Mouse (Mus musculus) adrenal gland, adult 18-20 months (tissue): ENCODE data around the gene Zfp523. TPM values are rescaled to one million over a fixed set of nuclear protein-coding genes. Genes with fewer than 3 reads are reported as not detected.

ENCODE experiments used
- DNase-seq, 2 experiments: peaks; one replicate each; pipeline ENCODE4 v3.0.0; 2021 to 2022; ENCODE audit warnings: low spot score in 2 of 2
- long read RNA-seq, 2 experiments: library from polyadenylated mRNA; stranded (forward); transcript quantifications; one replicate each; pipeline ENCODE4 v2.0.0; 2021
- total RNA-seq, 2 experiments: library from RNA; stranded (reverse); gene quantifications; 1 replicate in 1 of 2; 2 replicates in 1 of 2; pipeline ENCODE4 v1.2.3; 2021

Zfp523 gene
- total RNA-seq: 10 to 100 TPM; 36.1 to 36.5 TPM
- long read RNA-seq, experiment 1, transcript Zfp523-202 (14 exons, 2,864 nt): major isoform, 40 of 57 reads
- long read RNA-seq, experiment 1, partial matches to known transcripts: 6 of 57 reads
- long read RNA-seq, experiment 1, other reads (novel, unspliced or antisense): 11 of 57 reads
- long read RNA-seq, experiment 2, full-length matches to known transcripts: 58 of 105 reads
- long read RNA-seq, experiment 2, partial matches to known transcripts: 24 of 105 reads
- long read RNA-seq, experiment 2, other reads (novel, unspliced or antisense): 23 of 105 reads

DNA sequence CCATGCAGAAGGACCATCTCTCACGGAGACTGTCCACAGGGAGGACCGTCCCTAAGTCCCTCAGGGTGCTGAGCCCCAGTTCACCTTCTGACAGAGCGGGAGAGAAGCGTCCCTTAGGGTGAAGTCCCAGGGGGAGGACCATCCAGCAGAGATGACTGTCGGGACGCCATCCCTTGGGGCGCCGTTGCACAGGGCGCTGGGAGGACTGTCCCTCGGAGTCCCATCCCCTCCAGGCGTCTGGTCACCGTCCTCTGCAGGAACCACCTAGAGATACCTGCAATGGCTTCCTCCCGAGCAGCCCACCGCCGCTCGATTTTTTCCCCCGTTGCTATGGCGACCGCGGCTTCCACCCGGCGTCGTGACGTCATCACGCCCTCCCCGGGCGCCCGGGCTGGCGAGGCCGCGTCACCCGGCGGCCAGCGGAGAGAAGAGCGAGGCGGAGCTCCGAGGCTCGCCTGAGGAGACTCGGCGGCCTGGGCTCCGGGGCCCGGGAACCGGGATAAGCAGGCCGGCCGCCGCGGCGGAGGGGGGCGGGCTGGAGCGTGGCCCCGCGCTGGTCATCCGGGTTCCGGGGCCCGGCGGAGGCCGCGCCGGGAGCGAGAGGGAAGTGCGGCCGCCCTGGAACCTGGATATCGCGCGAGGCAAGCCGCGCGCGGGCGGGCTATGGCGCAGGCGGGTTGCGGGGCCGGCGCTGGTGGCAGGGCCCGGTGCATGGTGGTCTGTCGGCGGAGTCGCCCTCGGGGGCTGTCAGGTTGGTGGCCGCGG is at the start of gene Zfp523:
TSS of gene Zfp523 (plus strand) at position 355 of the 765 bp plus-strand sequence.
- peak; percentile 89 to 90 for DNase-seq

GRCm38 (mm10) chr17:28129796-28130195 is 47.1 kb upstream of the Zfp523 start:
- no peak for DNase-seq

DNA sequence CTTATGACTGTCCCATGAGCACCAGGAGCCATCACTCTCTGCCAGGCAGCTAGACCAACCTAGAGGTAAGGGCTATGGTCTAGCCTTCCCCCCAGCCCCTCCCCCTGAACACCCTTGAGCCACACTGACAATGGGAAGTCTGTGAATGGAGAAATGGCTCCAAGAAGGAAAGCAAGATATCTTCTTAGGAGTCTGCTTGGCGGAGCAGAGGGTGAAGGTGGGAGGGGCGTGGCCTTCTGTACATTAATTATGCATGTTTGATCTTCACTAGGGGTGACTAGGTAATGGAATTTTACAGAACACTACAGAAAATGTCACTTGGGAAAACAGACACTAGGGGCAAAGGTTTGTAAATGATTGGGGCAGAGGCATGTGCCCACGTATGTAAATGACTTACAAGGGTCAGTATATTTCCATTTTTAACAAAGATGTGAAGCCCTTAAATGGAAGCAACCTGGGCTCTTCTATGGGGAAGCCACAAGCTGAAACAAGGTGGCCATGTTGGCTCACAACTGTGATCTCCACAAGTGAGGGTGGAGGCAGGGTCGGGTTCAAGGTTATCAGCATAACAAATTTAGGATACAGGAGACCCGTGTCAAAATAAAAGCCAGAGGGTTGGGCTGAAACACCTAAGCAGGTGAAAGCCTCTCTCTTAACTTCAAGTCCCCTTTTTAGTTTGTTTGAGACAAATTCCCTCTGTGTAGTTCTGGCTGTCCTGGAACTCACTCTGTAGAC is 46.4 kb upstream of the Zfp523 start:
- DNase-seq: no peak

DNA sequence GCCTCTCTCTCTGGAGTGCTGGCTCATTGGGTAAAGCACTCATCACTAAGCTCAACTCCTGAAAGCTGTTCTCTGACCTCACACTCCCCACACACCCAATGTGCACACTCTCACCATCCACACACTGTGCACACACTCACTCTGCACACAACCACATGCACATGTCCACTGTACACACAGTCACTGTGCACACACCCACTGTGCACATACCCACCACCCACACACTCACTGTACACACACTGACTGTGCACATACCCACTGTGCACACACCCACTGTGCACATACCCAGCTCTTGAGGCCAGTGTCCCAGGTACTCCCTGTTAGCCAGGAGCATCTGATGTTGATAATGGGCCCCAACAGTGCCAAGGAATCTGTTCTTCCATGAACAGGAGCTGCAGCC is 45.8 kb upstream of the Zfp523 start:
- no peak for DNase-seq

DNA sequence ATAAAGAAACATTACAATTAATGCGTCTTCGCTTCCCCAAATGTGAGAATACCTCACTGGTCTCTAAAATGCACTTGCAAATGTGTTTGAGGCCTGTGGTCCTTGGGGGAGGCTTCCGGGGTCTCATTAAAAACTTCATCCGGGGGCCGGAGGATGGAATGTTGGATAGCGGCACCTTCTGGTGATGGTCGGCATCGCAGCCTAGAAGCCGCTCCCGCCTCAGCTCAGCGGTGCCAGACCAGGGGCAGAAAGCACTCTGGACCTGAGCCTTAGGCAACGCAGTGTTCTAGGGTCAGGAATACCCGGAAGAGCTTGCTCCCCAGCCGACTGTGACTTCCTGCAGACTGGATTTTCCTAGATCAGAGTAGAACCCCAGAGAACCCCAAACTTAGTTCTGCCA is 43.7 kb upstream of the Zfp523 start:
- peak; percentile 50 to 67 for DNase-seq

GRCm38 (mm10) chr17:28135496-28135895 is 41.4 kb upstream of the Zfp523 start:
- peak in 1 of 2 experiments; percentile 30 for DNase-seq

- DNase-seq: peak; percentile 36 to 46
Measured at GRCm38 (mm10) chr17:28136266-28136665, 40.7 kb upstream of the Zfp523 start.

DNA sequence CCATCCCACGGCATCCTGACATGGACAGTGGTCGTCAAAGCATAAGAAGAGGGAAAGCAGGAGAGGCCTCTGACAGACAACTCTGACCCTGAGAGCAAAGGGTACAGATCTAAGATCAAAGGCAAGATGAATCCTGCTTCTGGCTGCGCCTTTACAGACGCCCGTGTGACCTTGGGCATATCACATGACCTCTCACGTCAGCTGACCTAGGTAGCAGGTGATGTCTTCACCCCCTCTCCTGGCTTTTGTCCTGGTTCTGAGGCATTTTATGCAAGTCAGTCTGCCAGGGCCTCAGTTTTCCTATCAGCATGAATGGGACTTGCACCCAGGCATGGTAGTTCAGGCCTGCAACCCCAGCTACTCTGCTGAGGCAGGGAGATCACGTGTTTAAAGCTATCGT is 38.9 kb upstream of the Zfp523 start:
- DNase-seq: no peak

DNA sequence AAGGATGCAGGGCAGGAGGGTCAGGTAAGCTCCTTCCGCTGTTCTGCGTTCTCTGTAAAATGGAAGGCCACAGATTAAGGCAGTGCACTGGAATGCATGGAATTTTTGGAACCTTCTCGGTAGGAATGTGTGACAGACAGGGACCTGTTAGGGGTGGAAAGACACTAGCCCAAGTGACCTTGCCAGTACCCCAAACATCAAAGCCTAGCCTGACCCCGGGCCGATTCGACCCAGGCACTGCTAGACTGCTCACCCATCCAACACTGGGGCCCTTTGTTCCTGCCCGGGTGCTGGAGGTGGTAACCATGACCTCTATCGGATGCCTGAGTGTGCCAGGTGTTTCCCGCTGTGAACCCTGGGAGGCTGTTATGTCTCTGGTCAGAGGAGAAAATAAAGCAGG is 38.2 kb upstream of the Zfp523 start:
- DNase-seq: no peak

DNA sequence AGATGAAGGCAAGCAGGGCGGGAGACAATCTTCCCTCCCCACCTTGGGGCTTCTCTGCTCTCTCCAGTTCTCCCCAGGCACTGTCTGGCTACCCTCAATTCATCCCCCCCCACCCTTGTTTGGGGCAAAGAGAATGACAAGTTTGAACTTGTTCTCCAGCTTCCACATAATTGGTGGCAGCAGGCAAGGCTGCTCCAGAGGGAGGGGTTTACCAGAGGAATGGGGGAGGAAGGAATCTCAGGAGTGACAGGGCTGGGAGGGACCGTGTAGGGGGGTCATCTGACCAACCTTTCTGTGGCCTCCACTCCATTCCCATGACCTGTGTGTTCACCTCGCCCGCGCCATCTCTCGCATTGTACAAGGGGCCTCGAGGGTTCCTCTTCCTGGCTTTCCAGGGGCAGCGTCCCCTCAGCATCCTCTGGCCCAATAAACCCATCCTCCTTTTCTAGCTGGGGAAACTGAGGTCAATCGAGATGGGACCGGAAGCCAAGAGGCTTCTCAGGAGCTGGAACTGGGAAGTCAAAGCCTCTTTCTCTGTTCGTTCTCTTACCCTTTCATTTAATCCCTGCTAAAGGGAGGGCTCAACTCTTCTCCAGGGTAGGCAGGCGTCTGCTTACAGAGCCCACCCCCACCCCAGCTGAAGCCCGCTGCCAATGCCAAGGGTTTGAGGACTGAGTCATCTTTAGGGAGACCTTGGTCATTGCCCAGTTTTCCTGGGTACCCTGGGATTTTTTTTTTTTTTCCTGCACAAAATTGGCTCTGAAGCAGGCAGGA is 36.3 kb upstream of the Zfp523 start:
- no peak for DNase-seq

- DNase-seq: peak in 1 of 2 experiments; percentile 30
Measured at GRCm38 (mm10) chr17:28141205-28141650, 35.7 kb upstream of the Zfp523 start.

GRCm38 (mm10) chr17:28141771-28142699 is 34.9 kb upstream of the Zfp523 start, which contains the start of gene Scube3:
Gene Scube3 (plus strand): TSS chr17:28142141.
- peak; percentile 32 to 36 for DNase-seq

GRCm38 (mm10) chr17:28142700-28143610 is 34.0 kb upstream of the Zfp523 start:
- DNase-seq: no peak

- DNase-seq: no peak
Measured at GRCm38 (mm10) chr17:28143751-28144150, 33.2 kb upstream of the Zfp523 start.

DNA sequence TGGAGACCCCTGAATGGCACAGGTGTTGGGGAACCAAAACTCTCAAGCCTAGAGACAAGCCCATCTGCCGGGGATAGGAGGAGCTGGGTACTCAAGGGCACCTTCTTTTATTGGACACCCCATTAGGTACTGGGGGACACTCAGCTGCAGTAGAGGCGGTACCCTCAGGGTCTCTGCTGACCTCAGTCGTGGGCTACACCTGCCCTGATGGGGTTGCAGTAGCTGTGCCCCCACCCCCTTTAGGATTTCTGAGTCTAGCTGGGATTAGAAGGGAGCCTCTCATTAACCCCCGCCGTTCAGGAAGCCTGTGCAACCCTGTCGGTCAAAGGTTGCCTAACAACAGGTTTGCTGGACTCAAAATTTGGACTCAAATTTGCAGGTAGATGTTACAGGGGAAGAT is 32.7 kb upstream of the Zfp523 start:
- no peak for DNase-seq

GRCm38 (mm10) chr17:28148288-28148687 is 28.6 kb upstream of the Zfp523 start:
- no peak for DNase-seq

DNA sequence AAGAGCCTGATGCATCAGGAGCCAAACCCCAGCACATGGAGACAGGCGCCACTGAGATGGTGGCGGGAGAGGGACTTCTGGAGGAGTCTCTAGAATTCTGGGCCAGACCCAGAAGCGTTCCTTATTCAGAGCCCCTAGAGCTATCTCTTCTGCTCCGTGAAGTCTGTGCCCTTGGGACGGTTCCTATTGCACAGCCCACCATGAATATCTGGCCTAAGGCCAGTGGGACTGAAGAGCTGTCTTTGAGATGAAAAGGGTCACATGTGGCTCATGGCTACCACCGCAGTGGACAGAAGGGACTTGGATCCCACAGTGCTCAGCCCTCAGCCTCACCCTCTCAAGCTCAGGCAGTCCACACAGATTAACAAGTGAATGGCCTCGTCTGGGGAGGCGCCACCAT is 27.2 kb upstream of the Zfp523 start:
- no peak for DNase-seq

- no peak for DNase-seq
Measured at GRCm38 (mm10) chr17:28150456-28150855, 26.5 kb upstream of the Zfp523 start.

DNA sequence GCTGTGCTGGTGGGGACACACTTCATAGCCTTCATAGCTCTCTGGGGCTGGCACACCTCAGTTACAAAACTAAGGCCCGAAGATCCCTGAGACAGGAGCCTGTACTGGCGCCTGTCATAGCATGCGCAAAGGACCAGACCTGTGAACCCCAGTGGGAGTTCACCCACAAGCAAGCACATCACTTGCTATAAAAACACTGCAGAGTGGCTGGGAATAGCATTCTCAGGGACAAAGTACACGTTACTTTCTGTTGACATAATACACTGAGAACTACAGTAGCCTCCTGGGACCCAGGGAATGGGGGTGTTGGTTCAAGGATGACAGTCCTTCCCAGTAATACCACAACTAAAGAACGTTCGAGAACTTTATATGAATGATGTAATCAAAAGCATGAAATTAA is 23.8 kb upstream of the Zfp523 start:
- no peak for DNase-seq
